Mouse (Mus musculus) megakaryocyte, embryonic 14.5 days (primary cell): ENCODE measurements around the gene Nceh1.

Experiments
- FLI1 ChIP-seq: IDR thresholded peaks from 2 replicates; pipeline ENCODE4 v1.6.1; 2012; ENCODE audit warnings: low read length, inconsistent platforms, mixed read lengths
- GATA1 ChIP-seq: IDR thresholded peaks from 3 replicates; pipeline ENCODE4 v1.6.1; 2012; ENCODE audit warnings: mixed read lengths, low read length, inconsistent platforms, borderline replicate concordance

DNA sequence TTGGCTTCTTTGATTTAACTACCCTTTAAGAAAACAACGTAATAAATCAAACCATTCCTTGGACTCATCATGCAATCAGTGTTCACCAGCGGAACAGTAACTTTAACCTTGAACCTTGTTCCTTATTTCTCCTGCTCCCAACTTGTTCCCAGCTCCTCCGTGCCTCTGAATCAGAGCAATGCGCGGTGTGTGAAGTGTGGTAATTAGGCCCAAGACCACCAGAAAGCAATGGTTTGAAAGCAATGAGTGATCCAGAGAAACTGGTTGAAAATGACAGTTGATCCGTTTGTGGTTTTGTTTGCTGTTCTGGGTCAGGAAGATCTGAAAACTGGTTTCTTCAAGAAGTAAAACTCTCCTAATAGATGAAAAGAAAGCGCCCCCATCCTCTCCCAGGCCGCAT is 3.1 kb upstream of the Nceh1 start:
- TF ChIP-seq FLI1 (no peak), GATA1 (no peak)
